Mouse (Mus musculus) retina, postnatal 1 day (tissue): ENCODE data around the gene Prkar1a.

ENCODE experiments used
- DNase-seq: peaks from one replicate; pipeline ENCODE4 v3.0.0-alpha.2; 2012

Prkar1a gene

GRCm38 (mm10) chr11:109708786-109709185, 59.6 kb downstream of the Prkar1a start:
- DNase-seq, result no peak

- DNase-seq, result no peak
These were observed 60.3 kb downstream of the Prkar1a start for GRCm38 (mm10) chr11:109709501-109709900.

GRCm38 (mm10) chr11:109714341-109715247, 65.4 kb downstream of the Prkar1a start:
- DNase-seq, result no peak

- DNase-seq, result no peak
These were observed 66.1 kb downstream of the Prkar1a start for GRCm38 (mm10) chr11:109715311-109715781.

GRCm38 (mm10) chr11:109716981-109717380, 67.8 kb downstream of the Prkar1a start:
- no peak for DNase-seq

- no peak for DNase-seq
These were observed 68.2 kb downstream of the Prkar1a start for GRCm38 (mm10) chr11:109717448-109717847.

GRCm38 (mm10) chr11:109717966-109718895, 69.0 kb downstream of the Prkar1a start:
- DNase-seq, result no peak
